Mouse (Mus musculus): ENCODE measurements at regions not wholly inside any gene's neighbourhood (a gene's known extent, or its start where the extent isn't known, plus 50 kb on each side); places are given as distances from the start of the nearest gene placed in this dataset.

DNA sequence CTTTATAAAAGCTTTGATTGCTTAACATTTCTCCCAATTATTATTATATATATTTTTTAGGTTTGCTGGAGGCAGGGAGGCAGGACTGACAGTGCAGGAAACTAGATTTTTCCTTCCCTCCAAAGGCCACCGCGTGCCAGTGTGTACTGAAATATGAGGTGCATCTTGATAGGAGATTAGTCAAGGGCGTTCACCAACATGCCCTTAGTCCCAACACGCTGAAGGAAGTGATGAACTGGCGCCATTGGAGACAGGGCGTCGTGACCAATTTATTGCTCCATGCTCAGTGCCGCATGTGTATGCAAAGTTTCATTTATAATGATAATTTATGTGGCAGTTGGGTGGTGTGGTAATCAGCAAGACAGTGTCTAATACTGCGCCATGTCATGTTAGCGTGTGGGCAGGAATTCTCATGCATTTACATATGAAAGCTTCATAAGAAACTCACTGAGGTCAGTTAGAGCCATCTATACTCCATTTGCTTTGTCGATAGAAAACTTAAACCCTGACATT lies 66.2 kb downstream of the Isl1 start:
- DNase-seq (ENCODE audit: low spot score in 2 of 2), result no peak

DNA sequence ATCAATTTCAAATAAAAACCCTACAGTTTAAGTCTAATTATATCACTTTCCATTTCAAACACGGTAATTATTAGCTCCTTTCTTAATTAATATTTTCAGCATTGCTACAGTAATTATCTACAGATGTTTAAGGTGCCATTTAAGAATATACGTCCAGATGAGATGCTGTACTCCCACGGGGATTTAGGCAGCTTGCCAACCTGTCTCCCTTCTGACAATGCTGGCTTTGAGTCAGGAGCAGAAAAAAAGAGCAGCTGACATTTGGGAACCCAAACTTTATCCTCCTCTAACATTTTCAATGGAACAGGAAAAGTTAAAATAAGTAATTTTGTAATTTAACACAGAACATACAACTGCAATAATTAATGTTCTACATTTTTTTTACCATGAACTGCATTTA lies 94.4 kb downstream of the Isl1 start:
- DNase-seq (ENCODE audit: low spot score in 2 of 2), result no peak

DNA sequence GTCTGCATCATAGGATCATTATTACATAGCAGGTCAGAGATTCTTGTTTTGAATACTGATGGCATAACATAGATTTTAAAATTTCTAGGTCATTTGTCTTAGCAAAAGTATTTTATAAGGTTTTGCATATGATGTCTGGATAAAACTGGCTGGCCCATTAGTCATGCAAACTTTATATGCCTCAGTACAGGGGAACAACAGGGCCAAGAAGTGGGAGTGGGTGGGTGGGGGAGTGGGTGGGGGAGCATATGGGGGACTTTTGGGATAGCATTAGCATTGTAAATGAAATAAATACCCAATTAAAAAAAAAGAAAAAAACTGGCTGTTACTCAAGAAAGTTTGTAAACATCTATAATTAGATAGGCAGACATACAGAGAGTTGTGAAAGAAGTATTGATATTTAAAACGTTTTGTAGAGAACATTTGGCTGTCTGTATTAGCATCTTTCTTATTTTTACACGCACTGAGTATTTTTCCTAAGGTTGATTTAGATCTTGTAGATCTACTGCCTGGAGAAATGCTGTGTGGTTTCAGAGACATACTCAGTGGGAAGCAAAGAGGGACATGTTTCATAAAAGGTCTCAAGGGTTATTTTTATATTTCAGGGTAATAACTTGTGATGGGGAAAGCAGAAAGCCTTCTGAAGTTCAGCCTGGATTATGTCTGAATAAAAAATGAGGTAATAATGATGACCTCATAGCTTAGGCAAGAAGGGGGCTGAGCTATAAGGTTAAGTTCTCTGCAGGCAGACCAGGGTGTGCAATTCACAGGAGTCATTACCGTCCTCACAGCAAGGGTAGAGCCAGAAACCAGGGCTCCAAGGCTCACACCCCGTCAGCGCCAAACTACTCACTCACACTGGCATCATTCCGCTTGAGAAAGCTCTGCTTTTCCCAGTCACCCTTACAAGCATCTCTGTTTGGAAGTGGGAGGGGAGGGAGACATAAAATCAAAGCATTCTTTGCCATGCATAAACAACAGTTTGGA lies 95.4 kb downstream of the Isl1 start:
- DNase-seq (ENCODE audit: low spot score in 2 of 2), result no peak

DNA sequence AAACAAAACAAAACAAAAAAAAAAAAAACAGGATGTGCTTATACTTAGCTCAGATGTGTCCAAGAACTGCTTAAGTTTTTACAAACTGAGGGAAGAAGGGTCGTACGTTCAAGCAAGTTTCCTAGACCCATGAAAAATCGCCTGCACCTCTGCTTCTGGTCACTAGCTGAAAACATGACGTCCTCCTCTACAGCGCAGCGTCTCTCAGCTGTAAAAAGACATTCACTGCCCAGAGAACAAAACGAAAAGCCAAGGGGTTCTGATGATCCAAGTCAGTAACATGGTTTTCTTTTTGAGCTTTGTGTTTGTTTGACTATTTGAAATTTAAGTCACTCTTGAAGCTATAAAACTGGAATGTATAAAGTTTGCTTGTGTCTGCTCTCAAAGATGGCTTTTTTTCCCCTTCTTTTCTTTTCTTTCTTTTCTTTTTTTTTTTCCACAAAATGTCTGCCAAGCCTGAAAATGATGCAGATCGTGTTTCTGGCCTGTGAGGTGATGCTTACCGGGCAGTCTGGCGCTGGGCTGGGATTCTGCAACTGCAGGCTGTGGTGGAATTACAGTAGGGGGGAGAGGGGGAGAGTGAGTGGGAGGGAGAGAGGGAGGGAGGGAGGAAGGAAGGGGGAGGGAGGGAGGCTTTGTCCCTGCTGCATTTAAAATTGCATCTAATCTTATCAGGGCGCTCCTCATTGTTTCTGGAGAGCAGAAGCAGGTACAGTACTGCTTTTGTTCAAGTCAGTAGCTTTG lies 108.1 kb downstream of the Isl1 start:
- DNase-seq (ENCODE audit: low spot score in 2 of 2), result no peak

DNA sequence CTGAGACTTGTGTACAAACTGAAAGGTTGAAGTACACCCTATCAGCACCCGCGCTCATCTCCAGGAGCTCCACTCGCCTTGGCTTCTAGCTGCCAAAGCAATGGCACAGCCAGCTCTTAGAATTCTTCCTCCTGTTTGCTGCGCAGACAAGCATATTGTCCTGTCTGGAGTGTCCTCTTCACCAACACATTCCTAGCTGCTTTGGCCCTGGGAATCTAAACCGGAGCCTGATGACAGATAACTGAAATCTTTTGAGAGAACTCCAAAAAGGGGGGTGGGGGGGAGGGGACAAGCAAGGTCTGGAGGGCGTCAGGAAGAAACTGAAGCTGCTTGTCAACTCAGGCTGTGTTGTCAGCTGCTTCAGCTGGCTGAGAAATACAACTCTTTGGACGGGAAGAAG lies 122.4 kb downstream of the Isl1 start:
- DNase-seq (ENCODE audit: low spot score in 2 of 2), result no peak

DNA sequence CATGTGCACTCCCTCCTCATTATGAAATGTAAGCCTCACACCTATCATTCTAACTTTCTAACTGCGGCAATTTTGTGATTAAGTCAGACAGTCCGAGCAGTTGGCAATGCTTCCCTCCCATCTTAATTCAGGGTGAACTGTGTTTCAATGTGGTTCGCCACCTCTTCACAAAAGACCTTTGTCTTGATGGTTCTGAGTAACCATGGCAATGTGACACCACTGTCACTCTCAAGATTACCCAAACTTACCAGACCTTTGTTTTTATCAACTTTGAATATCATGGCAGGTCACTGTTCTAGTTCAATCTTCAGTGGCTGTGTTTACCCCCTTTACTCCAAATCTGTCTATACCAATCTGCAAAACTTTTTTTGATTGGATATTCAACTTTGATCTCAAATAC lies 131.7 kb downstream of the Isl1 start:
- DNase-seq (ENCODE audit: low spot score in 2 of 2), result no peak

DNA sequence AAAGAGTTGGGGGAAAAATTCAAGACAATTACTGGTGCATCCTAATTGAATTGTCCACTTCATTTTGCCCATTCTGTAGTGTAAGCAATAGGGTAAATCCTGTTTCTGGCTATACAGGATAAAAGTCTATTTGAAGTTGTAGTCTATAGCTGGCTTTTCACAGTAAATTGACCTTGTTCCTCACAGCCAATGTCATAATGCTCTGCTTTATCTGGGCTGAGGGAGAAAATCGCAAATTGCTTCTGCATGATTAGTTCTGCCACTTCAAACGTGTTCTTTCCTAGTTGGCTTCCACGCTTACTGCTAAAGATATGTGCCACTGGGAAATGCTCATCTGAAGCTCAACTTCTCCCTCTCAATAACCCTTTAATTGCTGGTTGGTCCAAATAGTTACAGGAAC lies 134.5 kb downstream of the Isl1 start:
- no peak for DNase-seq (ENCODE audit: low spot score in 2 of 2)

DNA sequence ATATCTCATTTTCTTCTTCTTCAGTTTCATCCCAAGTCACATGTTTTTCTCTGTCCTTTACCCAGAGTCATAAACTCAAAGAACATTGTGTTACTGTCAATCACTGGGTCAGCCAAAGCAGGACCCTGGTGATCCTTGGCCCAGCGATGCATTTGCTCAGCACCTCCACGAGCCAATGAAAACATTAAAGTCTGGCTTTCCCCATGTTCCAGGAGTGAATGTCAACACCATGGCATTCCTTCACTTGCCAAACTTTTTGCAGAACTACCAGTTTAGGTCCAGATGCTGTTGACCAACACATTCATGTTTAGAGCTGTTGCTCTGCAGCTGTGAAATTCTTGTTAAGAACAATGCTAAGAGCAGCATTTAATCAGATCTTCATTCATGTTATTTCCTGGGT lies 135.6 kb downstream of the Isl1 start:
- no peak for DNase-seq (ENCODE audit: low spot score in 2 of 2)

DNA sequence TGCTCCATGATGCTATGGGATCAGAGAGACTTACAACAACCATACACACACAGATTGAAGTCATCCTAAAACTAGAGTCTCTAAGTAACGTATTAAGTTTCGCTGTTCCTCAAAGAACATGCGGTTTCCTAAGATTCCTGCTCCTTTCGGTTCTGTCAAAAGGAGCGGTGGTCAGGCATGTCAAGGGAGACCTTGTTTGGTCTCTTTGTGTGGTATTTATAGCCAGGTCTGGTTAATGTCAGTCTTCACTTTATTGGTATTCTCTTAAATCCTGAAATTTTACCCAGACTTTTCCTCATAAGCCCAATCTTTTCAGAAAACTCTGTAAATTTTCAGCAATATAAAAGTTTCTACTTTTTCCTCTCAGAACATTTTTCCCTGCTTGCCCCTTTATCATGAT lies 166.5 kb downstream of the Isl1 start:
- no peak for DNase-seq (ENCODE audit: low spot score in 2 of 2)

DNA sequence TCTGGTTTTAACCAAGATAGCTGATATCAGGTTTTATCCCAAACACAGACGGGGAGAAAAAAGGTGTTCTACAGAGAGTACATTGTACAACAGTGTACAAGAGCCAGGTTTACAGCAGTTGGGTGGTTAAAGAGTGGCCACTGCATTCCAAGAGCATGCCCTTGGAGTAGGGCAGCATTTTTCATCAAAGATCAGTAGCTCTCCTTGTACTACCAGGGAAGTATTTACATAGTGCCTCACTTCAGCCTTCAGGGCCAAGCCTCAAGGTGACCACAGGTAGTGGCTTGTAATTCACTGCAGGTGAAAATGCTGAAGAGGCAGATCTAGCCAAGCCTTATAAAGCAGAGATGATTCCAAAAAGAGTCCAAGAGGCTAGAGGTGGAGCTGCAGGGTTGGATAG lies 190.8 kb downstream of the Isl1 start:
- no peak for DNase-seq (ENCODE audit: low spot score in 2 of 2)

DNA sequence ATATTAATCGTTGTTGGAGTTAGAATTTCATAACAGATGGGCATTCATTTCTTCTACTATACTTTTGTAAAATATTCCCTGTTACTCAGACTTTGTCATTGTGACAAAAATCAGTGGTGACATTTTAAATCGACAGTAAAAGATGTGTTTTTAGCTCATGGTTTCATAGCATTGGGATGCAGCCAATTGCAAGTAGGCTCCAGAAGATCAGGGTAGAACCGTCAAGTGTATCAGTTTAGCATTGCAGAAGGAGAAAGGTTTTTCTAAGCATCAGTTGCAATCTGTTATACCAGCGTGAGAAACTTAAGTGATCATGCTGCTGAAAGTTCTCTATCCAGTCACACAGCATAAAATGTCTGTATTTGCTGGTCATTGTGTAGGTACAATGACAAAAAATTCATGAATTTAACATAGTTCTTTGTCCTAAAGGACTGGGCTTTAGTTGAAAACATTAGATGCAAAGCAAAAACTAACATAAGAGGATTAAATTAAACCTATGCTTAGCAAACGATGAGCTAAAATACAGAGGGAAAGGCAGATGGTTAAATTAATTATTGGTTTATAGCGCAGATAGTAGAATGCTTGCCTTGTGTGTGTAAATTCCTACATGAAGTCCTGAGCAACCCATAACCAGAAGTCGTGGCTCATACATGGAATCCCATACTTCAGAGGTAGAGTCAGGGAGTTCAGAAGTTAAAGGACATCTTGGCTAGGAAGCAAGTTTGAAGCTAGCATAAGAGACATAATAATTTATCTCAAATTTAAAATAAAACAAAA lies 198.3 kb downstream of the Isl1 start:
- peak in 1 of 2 experiments; percentile 23 for DNase-seq (ENCODE audit: low spot score in 2 of 2)

DNA sequence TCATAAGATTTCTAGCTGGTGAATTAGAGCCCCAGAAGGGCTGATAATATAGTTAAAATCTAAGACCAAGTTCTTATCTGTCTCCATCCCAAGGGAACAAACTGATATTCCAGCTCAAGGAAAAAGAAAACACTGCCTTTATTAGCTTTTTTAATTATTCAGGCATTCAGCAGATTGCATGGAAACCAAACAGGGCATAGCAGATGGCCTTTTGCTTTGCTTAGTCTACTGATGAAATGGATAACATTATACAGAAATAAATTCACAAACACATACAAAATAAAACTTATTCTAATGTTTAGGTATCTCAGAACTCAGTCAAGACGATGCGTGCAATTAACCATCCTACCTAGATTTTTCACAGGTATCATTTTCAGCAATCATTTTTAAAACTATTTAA lies 198.9 kb downstream of the Isl1 start:
- DNase-seq (ENCODE audit: low spot score in 2 of 2), result no peak

DNA sequence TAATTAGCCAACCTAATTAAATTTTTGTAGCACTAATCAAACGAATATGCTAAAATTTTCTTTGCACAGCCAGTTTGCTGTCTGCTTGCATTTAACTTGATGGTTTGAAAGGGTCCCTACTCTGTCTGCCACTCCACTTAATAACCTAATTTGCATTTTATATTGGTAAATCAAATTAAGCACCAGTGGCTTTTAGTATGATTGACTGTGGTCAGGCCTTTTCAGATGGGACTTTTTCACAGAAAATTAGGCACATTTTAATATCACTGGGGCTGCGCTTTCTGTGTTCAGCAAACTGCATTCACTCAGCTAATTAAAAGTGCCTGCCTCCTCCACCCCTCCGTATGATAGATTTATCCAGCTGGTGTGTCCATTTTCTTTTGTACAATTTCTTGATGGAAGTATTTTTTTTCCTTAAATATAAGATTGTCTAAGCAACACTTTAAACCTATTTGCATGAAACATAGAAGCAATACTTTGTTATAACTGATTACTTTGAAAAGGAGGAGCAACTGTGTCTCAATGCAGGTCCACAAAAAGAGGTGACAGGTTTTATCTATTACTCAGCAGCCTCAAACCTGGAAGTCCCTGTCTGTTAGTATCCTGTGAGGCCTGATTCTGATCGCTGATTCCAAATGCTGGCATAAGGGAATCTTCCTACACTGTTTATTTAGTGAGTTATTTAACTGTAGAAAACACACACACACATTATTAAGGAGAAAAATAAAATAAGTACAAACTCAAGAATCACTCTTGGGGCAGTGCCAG lies 221.8 kb downstream of the Isl1 start:
- DNase-seq (ENCODE audit: low spot score in 2 of 2), result no peak

DNA sequence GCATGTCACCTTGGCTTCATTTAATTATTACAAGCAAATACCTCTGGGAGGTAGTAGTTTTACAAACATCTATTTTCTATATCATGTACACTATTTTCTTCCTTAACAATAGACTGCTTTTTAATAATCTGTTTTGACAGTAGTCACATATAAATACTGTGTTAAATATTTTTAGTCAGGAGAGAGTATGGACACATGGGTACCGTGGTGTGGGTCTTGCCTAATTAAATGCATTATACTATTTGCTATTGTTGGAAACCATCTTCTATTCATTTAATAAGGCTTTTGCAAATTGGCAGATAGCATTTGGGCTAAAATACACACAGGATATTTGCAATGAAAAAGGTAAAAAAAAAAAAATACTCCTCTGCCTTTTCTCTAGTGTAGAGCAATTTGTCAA lies 222.3 kb downstream of the Isl1 start:
- no peak for DNase-seq (ENCODE audit: low spot score in 2 of 2)

DNA sequence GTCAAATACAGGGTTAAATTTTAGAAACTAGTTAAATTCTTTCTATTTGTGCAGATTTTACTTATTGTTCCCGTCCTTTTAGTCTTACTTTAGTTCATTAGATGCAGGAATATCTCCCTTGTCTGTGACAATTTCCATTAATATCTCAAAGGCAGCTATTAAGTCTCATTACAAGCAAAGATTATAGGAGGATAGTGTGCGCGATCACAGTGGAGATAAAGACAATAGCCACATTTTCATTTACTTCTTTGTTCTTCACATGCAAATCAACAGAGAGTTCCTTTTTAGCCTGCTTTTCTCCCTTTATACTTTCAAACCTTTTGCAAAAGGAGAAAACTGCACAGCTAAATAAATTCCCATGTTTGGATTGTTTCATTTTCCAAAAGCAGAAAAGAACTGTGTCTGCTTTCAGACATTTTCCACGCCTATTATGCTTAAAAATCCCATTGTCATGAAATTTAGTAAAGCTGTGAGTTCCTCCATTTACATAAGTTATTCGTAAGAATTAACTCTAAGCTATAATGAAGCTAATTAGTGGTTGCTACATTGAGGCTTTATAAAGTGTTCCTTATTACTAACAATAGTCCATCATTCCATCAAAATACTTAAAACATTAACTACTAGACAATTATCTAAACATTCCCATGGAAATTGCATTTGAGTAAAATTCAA lies 252.4 kb downstream of the Isl1 start:
- DNase-seq (ENCODE audit: low spot score in 2 of 2), result no peak

DNA sequence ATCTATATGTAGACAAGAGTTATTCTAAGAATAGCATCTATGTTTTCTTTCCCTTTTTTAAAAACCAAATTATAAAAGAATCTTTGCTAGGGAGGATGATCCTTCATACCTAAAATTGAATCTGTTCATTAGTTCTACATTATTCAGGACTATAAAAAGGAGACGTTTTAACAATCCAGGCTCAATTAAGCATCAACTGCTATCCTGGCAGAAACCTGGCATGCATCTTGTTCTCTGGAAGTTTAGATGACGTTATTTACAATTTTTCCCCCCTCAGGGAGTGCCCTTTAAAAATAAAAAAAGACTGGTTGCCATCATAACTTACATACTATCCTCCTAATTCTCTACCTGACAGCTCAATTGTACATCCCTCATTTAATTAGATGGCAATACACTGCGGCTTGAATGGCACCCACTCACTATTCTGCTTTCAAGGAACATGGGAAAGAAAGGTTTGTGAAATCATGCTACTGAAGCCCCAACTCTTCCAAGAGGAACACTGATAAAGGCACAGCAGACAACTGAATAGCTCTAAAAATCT lies 253.3 kb downstream of the Isl1 start:
- no peak for DNase-seq (ENCODE audit: low spot score in 2 of 2)

DNA sequence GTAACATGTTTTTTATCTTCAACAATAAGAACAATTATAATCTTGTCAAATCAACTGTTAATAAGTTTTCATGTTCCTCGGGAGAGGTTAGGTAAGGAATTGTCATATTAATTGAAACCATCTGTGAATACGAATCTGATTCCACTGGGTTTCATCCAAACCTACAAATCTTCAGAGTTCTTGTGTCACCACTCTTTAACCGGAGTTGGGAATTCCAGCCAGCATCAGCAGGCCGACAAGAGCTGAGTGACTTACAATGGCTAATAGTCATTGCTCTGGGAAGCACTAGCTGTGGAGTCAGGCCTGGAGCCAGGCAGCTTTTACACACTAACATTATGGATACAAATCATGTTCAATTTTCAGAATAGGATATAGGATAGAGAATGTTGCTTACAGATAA lies 273.3 kb downstream of the Isl1 start:
- DNase-seq (ENCODE audit: low spot score in 2 of 2), result no peak

DNA sequence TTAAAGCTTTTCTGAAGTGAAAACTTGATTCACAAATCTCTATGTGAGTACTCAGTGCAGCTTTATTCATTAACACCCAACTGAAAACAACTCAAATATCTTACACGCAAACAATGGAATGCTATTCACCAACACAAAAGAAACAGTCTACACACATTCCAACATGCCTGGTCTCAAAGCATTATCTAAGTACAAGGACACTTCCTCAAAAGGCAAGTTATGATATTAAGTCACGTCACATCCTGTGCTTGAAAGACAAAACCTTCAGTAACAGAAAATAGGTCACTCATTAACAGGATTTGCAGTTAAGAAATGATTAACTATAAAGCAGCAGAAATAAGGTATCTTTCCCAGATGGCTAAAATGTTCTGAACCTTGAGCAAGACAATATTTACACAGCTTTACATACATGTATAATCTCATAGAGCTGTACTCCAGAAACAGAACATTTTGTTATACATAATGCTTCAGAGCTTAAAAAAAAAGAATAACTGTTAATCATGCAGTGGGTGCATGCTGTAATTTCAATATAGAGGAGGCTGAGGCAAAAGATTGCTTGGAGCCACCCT lies 279.3 kb downstream of the Isl1 start:
- no peak for DNase-seq (ENCODE audit: low spot score in 2 of 2)

DNA sequence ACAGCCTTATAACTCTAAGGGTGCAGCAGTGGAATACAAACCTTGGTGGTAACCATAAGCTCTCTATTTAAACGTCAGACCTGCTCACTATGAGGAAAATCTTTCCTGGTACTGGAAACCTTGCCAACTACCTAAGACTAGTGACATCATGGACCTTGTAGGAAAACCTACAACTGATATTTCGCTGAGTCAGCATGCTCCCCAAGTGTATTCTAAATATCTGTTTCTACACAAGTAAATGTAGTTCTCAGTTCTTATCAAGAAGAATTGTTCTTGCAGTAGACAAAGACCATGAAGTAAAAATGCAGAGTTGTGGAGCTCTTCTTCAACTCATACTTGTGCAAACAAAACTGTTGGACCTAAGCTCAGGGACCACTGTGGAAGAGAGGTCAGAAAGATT lies 280.9 kb downstream of the Isl1 start:
- no peak for DNase-seq (ENCODE audit: low spot score in 2 of 2)

DNA sequence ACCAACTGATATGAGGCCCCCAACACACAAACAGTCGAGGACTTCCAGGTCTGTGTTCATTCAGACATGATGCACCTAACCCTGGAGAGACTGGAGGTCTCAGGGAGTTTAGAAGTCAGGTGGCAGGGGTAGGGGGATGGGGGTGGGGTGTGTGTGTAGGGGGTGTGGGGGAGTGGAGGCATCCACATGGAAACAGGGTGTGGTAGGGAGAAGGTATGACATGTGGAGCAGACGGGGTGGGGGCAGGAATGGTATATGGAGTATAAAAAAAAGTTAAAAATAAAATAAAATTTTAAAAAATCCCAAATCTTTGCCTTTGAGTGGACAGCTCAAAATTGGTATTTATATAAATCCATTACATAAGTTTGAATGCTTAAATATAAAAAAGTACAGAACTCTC lies 282.3 kb downstream of the Isl1 start:
- no peak for DNase-seq (ENCODE audit: low spot score in 2 of 2)
